Mouse (Mus musculus): ENCODE results near the gene Ksr2. TPM values are rescaled to one million over a fixed set of nuclear protein-coding genes. Genes with fewer than 3 reads are reported as not detected.

Gene Ksr2
- total RNA-seq, 2 experiments from 2014 or later = 0.16 to 0.27 TPM

- DNase-seq = no peak
These were observed 276.0 kb downstream of the Ksr2 start for GRCm38 (mm10) chr5:117689840-117690239.

- peak; percentile 27 for DNase-seq
These were observed 277.5 kb downstream of the Ksr2 start for GRCm38 (mm10) chr5:117691271-117691670.

GRCm38 (mm10) chr5:117693557-117693956 is 279.8 kb downstream of the Ksr2 start:
- DNase-seq = no peak

- no peak for DNase-seq
These were observed 280.8 kb downstream of the Ksr2 start for GRCm38 (mm10) chr5:117694632-117695031.

- no peak for DNase-seq
These were observed 282.6 kb downstream of the Ksr2 start for GRCm38 (mm10) chr5:117696366-117696765.

- no peak for DNase-seq
These were observed 283.8 kb downstream of the Ksr2 start for GRCm38 (mm10) chr5:117697589-117697988.

- DNase-seq = no peak
These were observed 290.6 kb downstream of the Ksr2 start for GRCm38 (mm10) chr5:117704371-117704770.

GRCm38 (mm10) chr5:117706633-117707032 is 292.8 kb downstream of the Ksr2 start:
- DNase-seq = no peak

GRCm38 (mm10) chr5:117709306-117709705 is 295.5 kb downstream of the Ksr2 start:
- DNase-seq = no peak

GRCm38 (mm10) chr5:117711636-117712035 is 297.8 kb downstream of the Ksr2 start:
- DNase-seq = no peak

- no peak for DNase-seq
These were observed 298.4 kb downstream of the Ksr2 start for GRCm38 (mm10) chr5:117712207-117712606.

- no peak for DNase-seq
These were observed 303.3 kb downstream of the Ksr2 start for GRCm38 (mm10) chr5:117717120-117717519.

GRCm38 (mm10) chr5:117723316-117723715 is 309.5 kb downstream of the Ksr2 start:
- no peak for DNase-seq

- DNase-seq = no peak
These were observed 312.7 kb downstream of the Ksr2 start for GRCm38 (mm10) chr5:117726548-117726947.

GRCm38 (mm10) chr5:117727138-117727537 is 313.3 kb downstream of the Ksr2 start:
- no peak for DNase-seq

- no peak for DNase-seq
These were observed 317.5 kb downstream of the Ksr2 start for GRCm38 (mm10) chr5:117731311-117731710.

GRCm38 (mm10) chr5:117744654-117745178 is 330.9 kb downstream of the Ksr2 start:
- DNase-seq = no peak

- no peak for DNase-seq
These were observed 335.6 kb downstream of the Ksr2 start for GRCm38 (mm10) chr5:117749353-117749752.

- no peak for DNase-seq
These were observed 344.1 kb downstream of the Ksr2 start for GRCm38 (mm10) chr5:117757696-117758482.

- no peak for DNase-seq
These were observed 347.5 kb downstream of the Ksr2 start for GRCm38 (mm10) chr5:117761181-117761832.

GRCm38 (mm10) chr5:117764496-117764895 is 350.7 kb downstream of the Ksr2 start:
- no peak for DNase-seq

GRCm38 (mm10) chr5:117779175-117779574 is 365.4 kb downstream of the Ksr2 start:
- peak; percentile 79 for DNase-seq

- DNase-seq = peak; percentile 69
These were observed 366.9 kb downstream of the Ksr2 start, which contains the start of gene Nos1 for GRCm38 (mm10) chr5:117780681-117781080. TSS of gene Nos1 (plus strand) at chr5:117781032.

Data from gastrocnemius, postnatal 10 days (tissue).